Mouse (Mus musculus): ENCODE results near the gene Cant1. TPM values are rescaled to one million over a fixed set of nuclear protein-coding genes. Genes with fewer than 3 reads are reported as not detected.

The Cant1 gene
- polyA plus RNA-seq, 2 experiments, result 6.0 to 8.3 TPM

- no peak overlapping the region for H3K27ac ChIP-seq
- no peaks in the 10 kb centered on the region for H3K36me3 ChIP-seq (replicated peaks; ENCODE audit: control insufficient read depth, insufficient read depth, low read depth)
- TF ChIP-seq CTCF (IDR thresholded peaks at IDR 0.05; ENCODE audit: low read depth) (no peak), EP300 (IDR thresholded peaks at IDR 0.05; ENCODE audit: low read depth) (no peak)
- no peak overlapping the region for H3K9ac ChIP-seq (replicated peaks)
- H3K9me3 ChIP-seq (ENCODE audit: control insufficient read depth, low read length), result no peaks in the 10 kb centered on the region
- H3K27me3 ChIP-seq (ENCODE audit: control insufficient read depth, insufficient read depth, low read length), result no peaks in the 10 kb centered on the region
- H3K4me3 ChIP-seq (ENCODE audit: insufficient read depth in 1 of 2, low read depth in 2 of 2, low read length in 2 of 2), result no peak overlapping the region
- no peak for DNase-seq (ENCODE audit: low read depth in 3 of 3, low spot score in 3 of 3)
- ATAC-seq (ENCODE audit: insufficient read depth), result no peak
- no peaks in the 10 kb centered on the region for H3K4me1 ChIP-seq (replicated peaks; ENCODE audit: control insufficient read depth in 2 of 2, insufficient read depth in 2 of 2, low read length in 1 of 2)
- no peak overlapping the region for H3K4me2 ChIP-seq (ENCODE audit: low read depth)
Measured at GRCm38 (mm10) chr11:118375006-118375405, 43.9 kb downstream of the Cant1 start.

GRCm38 (mm10) chr11:118374506-118374905 is 44.4 kb downstream of the Cant1 start:
- H3K27ac ChIP-seq, result no peak overlapping the region
- H3K4me3 ChIP-seq (ENCODE audit: insufficient read depth in 1 of 2, low read depth in 2 of 2, low read length in 2 of 2), result no peak overlapping the region
- 51% methylated on average over 5 of the region's 5 CpGs for WGBS (ENCODE audit: insufficient replicate concordance)
- H3K9me3 ChIP-seq (ENCODE audit: control insufficient read depth, low read length), result no peaks in the 10 kb centered on the region
- ATAC-seq (ENCODE audit: insufficient read depth), result no peak
- DNase-seq (ENCODE audit: low read depth in 3 of 3, low spot score in 3 of 3), result no peak
- H3K9ac ChIP-seq (replicated peaks), result no peak overlapping the region
- H3K4me2 ChIP-seq (ENCODE audit: low read depth), result no peak overlapping the region
- TF ChIP-seq CTCF (IDR thresholded peaks at IDR 0.05; ENCODE audit: low read depth) (no peak), EP300 (IDR thresholded peaks at IDR 0.05; ENCODE audit: low read depth) (no peak)
- no peaks in the 10 kb centered on the region for H3K27me3 ChIP-seq (ENCODE audit: control insufficient read depth, insufficient read depth, low read length)
- no peaks in the 10 kb centered on the region for H3K36me3 ChIP-seq (replicated peaks; ENCODE audit: control insufficient read depth, insufficient read depth, low read depth)
- no peaks in the 10 kb centered on the region for H3K4me1 ChIP-seq (replicated peaks; ENCODE audit: control insufficient read depth in 2 of 2, insufficient read depth in 2 of 2, low read length in 1 of 2)

GRCm38 (mm10) chr11:118372641-118373040 is 46.2 kb downstream of the Cant1 start:
- no peak overlapping the region for H3K4me3 ChIP-seq (ENCODE audit: insufficient read depth in 1 of 2, low read depth in 2 of 2, low read length in 2 of 2)
- H3K9me3 ChIP-seq (ENCODE audit: control insufficient read depth, low read length), result no peaks in the 10 kb centered on the region
- no peaks in the 10 kb centered on the region for H3K27me3 ChIP-seq (ENCODE audit: control insufficient read depth, insufficient read depth, low read length)
- H3K27ac ChIP-seq, result no peak overlapping the region
- TF ChIP-seq CTCF (IDR thresholded peaks at IDR 0.05; ENCODE audit: low read depth), result no peak
- TF ChIP-seq EP300 (IDR thresholded peaks at IDR 0.05; ENCODE audit: low read depth), result no peak
- no peak for DNase-seq (ENCODE audit: low read depth in 3 of 3, low spot score in 3 of 3)
- ATAC-seq (ENCODE audit: insufficient read depth), result no peak
- no peaks in the 10 kb centered on the region for H3K4me1 ChIP-seq (replicated peaks; ENCODE audit: control insufficient read depth in 2 of 2, insufficient read depth in 2 of 2, low read length in 1 of 2)
- no peaks in the 10 kb centered on the region for H3K36me3 ChIP-seq (replicated peaks; ENCODE audit: control insufficient read depth, insufficient read depth, low read depth)
- no peak overlapping the region for H3K9ac ChIP-seq (replicated peaks)
- WGBS (ENCODE audit: insufficient replicate concordance), result 42% methylated on average over 7 of the region's 7 CpGs
- no peak overlapping the region for H3K4me2 ChIP-seq (ENCODE audit: low read depth)

GRCm38 (mm10) chr11:118371876-118372275 is 47.0 kb downstream of the Cant1 start:
- H3K27ac ChIP-seq, result no peak overlapping the region
- DNase-seq (ENCODE audit: low read depth in 3 of 3, low spot score in 3 of 3) (no peak), ATAC-seq (ENCODE audit: insufficient read depth) (no peak)
- 64% methylated on average over 7 of the region's 7 CpGs for WGBS (ENCODE audit: insufficient replicate concordance)
- H3K9me3 ChIP-seq (ENCODE audit: control insufficient read depth, low read length), result no peaks in the 10 kb centered on the region
- no peaks in the 10 kb centered on the region for H3K4me1 ChIP-seq (replicated peaks; ENCODE audit: control insufficient read depth in 2 of 2, insufficient read depth in 2 of 2, low read length in 1 of 2)
- TF ChIP-seq EP300 (IDR thresholded peaks at IDR 0.05; ENCODE audit: low read depth), result no peak
- no peak for TF ChIP-seq CTCF (IDR thresholded peaks at IDR 0.05; ENCODE audit: low read depth)
- H3K27me3 ChIP-seq (ENCODE audit: control insufficient read depth, insufficient read depth, low read length), result no peaks in the 10 kb centered on the region
- no peaks in the 10 kb centered on the region for H3K36me3 ChIP-seq (replicated peaks; ENCODE audit: control insufficient read depth, insufficient read depth, low read depth)
- H3K4me2 ChIP-seq (ENCODE audit: low read depth), result no peak overlapping the region
- no peak overlapping the region for H3K9ac ChIP-seq (replicated peaks)
- no peak overlapping the region for H3K4me3 ChIP-seq (ENCODE audit: insufficient read depth in 1 of 2, low read depth in 2 of 2, low read length in 2 of 2)

GRCm38 (mm10) chr11:118369657-118370056 is 49.2 kb downstream of the Cant1 start:
- Histone ChIP-seq H3K4me2 (ENCODE audit: low read depth) (no peak overlapping the region), H3K9ac (replicated peaks) (no peak overlapping the region), H3K27me3 (ENCODE audit: control insufficient read depth, insufficient read depth, low read length) (no peaks in the 10 kb centered on the region), H3K27ac (no peak overlapping the region), H3K9me3 (ENCODE audit: control insufficient read depth, low read length) (no peaks in the 10 kb centered on the region), H3K36me3 (replicated peaks; ENCODE audit: control insufficient read depth, insufficient read depth, low read depth) (no peaks in the 10 kb centered on the region), H3K4me1 (replicated peaks; ENCODE audit: control insufficient read depth in 2 of 2, insufficient read depth in 2 of 2, low read length in 1 of 2) (no peaks in the 10 kb centered on the region), H3K4me3 (ENCODE audit: insufficient read depth in 1 of 2, low read depth in 2 of 2, low read length in 2 of 2) (no peak overlapping the region)
- ATAC-seq (ENCODE audit: insufficient read depth), result no peak
- DNase-seq (ENCODE audit: low read depth in 3 of 3, low spot score in 3 of 3), result no peak
- WGBS (ENCODE audit: insufficient replicate concordance), result 53% methylated on average over 8 of the region's 8 CpGs
- no peak for TF ChIP-seq CTCF (IDR thresholded peaks at IDR 0.05; ENCODE audit: low read depth)
- TF ChIP-seq EP300 (IDR thresholded peaks at IDR 0.05; ENCODE audit: low read depth), result no peak

Measured in liver, embryonic 14.5 days (tissue).